Mouse (Mus musculus) limb, embryonic 15.5 days (tissue): ENCODE data around the gene Anapc11. TPM values are rescaled to one million over a fixed set of nuclear protein-coding genes. Genes with fewer than 3 reads are reported as not detected.
"Not testable (repeated sequence)": the region's sequence is repeated elsewhere in the genome, so short reads cannot be mapped to it uniquely, and the experiment has no call there.

Experiments
- ATAC-seq: fragments of 200-750 bp; cut with Nextera tagmentation; 2 replicates; pipeline ENCODE4 v1.8.0; 2017; ENCODE audit warnings: low read depth, moderate TSS enrichment; ENCODE audit not compliant: insufficient number of reproducible peaks, low FRiP score, low TSS enrichment
- H3K27ac ChIP-seq: fragments of 300-500 bp; sonication (generic); 2 replicates; pipeline ENCODE4 v1.5.1; 2015; ENCODE audit warnings: moderate library complexity, mild to moderate bottlenecking, inconsistent platforms
- H3K27me3 ChIP-seq: fragments of 300-500 bp; sonication (generic); 2 replicates; pipeline ENCODE4 v1.6.1; 2015; ENCODE audit warnings: inconsistent platforms
- H3K36me3 ChIP-seq: fragments of 300-500 bp; sonication (generic); 2 replicates; pipeline ENCODE4 v1.6.1; 2015; ENCODE audit warnings: inconsistent platforms
- H3K4me1 ChIP-seq: fragments of 300-500 bp; sonication (generic); 2 replicates; pipeline ENCODE4 v1.6.1; 2015; ENCODE audit warnings: inconsistent platforms
- H3K4me2 ChIP-seq: fragments of 300-500 bp; sonication (generic); 2 replicates; pipeline ENCODE4 v1.6.1; 2015; ENCODE audit warnings: mild to moderate bottlenecking, inconsistent platforms
- H3K4me3 ChIP-seq: fragments of 300-500 bp; sonication (generic); 2 replicates; pipeline ENCODE4 v1.5.1; 2015; ENCODE audit warnings: mild to moderate bottlenecking, inconsistent platforms
- H3K9ac ChIP-seq: fragments of 300-500 bp; sonication (generic); 2 replicates; pipeline ENCODE4 v1.6.1; 2015; ENCODE audit warnings: inconsistent platforms
- H3K9me3 ChIP-seq: fragments of 300-500 bp; sonication (generic); 2 replicates; pipeline ENCODE4 v1.6.1; 2016; ENCODE audit warnings: inconsistent platforms
- WGBS: fragments of 180-500 bp; shearing (Covaris S2); methylation state at CpG from one replicate; pipeline ENCODE4 v1.1.7; 2015; 5-methylcytosine and 5-hydroxymethylcytosine counted together
- polyA plus RNA-seq: library from polyadenylated mRNA; unstranded; fragments of >200 nt; fragmentation: Nextera tagmentation; extraction: Ambion mirVana; gene quantifications from 2 replicates; pipeline ENCODE4 v1.2.1, GENCODE M21; 2015

The Anapc11 gene
- polyA plus RNA-seq, result 212 and 215 TPM in 2 replicates

DNA sequence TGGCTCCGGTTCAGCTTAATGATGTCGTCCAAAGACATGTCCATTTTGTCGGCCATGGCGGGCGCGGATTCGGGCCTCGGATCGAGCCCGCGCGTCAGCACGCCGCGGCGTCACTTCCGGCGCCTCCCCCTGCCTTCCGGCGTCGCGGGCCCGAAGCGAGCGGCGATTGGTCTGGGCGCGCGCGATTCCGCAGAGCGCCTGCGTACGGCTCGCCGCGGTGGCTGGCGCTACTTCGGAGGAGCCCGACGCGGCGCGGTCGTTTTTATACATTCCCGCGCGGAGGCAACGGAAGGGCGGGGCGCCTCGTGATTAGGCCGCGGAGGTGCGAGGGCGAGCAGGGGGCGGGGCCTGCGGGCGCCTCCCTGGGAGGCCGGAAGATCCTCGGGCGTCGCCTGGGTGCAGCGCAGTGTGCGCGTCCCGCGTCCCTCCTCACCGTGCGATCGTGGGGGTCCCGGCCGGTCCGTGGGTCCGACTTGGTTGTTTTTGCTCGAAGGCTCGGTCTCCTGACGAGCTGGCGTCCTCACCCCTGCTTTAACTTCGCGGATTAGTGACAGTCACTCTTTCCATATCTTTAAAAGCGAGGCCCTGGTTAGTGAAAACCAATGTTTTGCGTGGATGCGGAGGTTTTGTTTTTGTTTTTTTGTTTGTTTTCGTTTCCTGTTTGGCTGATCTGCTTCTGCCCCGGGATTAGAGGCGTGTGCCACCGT, at the start of gene Anapc11, which contains the start of gene Alyref:
TSS of gene Anapc11 (plus strand) at position 139 of the 707 bp plus-strand sequence.
TSS of gene Alyref (minus strand) at position 83 of the 707 bp plus-strand sequence.
- H3K4me1 ChIP-seq, result peaks cover 27% of the 10 kb centered on the region
- no peaks in the 10 kb centered on the region for H3K9me3 ChIP-seq
- no peaks in the 10 kb centered on the region for H3K27me3 ChIP-seq
- peak; percentile 96 for ATAC-seq
- peak within 1 kb of the TSS; percentile 95 for H3K4me3 ChIP-seq
- H3K36me3 ChIP-seq, result peaks cover 56% of the 10 kb centered on the region
- peak within 1 kb of the TSS; percentile 86 for H3K4me2 ChIP-seq
- WGBS, result under 1% methylated on average over 88 of the region's 88 CpGs
- peak within 1 kb of the TSS; percentile 93 for H3K27ac ChIP-seq
- peak within 1 kb of the TSS; percentile 97 for H3K9ac ChIP-seq

- Histone ChIP-seq H3K9ac (peak overlapping the region; percentile 92), H3K4me1 (peaks cover 25% of the 10 kb centered on the region), H3K27me3 (no peaks in the 10 kb centered on the region), H3K4me3 (peak overlapping the region; percentile 89), H3K36me3 (peaks cover 25% of the 10 kb centered on the region), H3K27ac (peak overlapping the region; percentile 94), H3K4me2 (peak overlapping the region; percentile 81), H3K9me3 (no peaks in the 10 kb centered on the region)
- ATAC-seq, result no peak
- WGBS, result 18% methylated on average over 7 of the region's 7 CpGs
Measured at GRCm38 (mm10) chr11:120548786-120549167, 49.4 kb upstream of the Anapc11 start.

DNA sequence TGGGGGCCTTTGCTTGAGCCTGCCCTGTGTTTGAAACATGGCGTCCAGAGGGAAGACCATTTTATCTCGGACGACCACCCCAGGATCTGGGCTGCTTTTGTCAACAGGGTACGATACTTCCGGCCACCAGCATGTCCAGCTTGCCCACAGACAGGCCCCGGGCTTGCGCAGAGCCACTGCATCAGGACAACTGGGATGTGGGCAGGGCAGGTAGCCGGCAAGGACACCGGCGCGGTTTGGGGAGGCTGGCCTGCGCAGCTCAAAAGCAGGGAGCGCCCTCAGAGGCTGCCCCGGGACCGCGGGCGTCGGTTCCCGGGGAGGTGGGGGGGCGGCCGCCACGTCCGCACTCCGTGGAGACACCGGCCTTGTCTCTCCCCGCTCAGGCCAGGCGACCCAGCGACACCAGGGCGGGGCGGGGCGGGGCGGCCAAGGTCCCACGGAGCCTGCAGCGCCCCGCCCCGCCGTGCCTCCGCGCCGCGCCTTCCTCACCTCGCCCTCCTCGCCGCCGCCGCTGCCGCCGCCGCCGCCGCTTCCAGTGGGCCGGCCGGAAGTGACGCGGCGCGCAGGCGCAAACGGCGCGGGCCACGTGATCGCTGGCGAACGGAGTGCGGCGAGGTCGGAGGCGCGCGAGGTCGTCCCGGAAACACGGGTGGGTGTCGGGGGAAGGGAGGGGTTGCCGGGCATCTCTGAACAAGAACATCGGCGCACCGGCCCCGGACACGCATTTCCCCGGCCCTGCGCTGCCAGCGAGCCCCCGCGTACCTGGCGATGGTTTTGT, 48.9 kb upstream of the Anapc11 start, which contains the start of gene Mcrip1:
TSS of gene Mcrip1 (minus strand) at position 560 of the 778 bp plus-strand sequence.
- Histone ChIP-seq H3K36me3 (peaks cover 20% of the 10 kb centered on the region), H3K27me3 (no peaks in the 10 kb centered on the region), H3K4me2 (peak within 1 kb of the TSS; percentile 81), H3K4me1 (peaks cover 25% of the 10 kb centered on the region), H3K9ac (peak within 1 kb of the TSS; percentile 92), H3K4me3 (peak within 1 kb of the TSS; percentile 89), H3K27ac (peak within 1 kb of the TSS; percentile 94), H3K9me3 (no peaks in the 10 kb centered on the region)
- under 1% methylated on average over 83 of the region's 87 CpGs for WGBS
- ATAC-seq, result peak; percentile 82

DNA sequence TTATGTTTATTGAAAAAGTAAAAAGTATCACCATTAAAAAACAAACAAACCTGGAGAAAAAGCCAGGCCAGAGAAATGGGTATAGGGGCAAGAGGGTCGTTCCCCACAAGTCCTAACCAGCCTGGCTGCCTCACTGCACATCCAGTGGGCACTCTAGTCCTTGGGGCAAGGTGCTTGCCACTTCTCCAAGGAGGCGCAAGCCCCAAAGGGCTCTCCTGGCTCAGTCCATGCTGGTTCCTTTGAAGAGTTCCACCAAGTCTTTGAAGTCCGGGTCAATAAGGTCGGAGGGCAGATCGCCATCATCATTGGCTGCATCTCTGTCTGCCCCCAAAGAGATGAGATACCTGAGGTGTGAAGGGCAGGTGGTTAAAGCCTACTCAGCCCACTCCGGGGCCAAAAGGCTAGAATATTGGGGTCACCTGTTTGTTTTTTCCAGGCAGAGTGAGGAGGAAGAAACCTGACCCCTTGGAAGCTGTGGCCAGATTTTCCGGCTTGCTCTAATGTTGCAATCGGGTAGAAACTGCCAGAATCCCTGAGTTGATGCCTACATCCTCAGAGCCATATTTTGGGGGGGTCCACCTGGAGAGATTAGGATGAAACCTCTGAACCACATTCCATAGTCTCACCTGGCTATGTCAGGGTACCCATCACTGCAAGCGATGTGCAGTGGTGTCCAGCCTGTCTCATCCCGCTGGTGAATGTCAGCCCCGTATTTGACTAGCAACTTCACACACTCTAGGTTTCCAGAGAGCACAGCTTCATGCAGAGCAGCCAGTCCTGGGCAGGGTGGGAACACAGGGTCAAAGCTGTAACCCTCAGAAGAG, 48.0 kb upstream of the Anapc11 start:
- Histone ChIP-seq H3K9me3 (no peaks in the 10 kb centered on the region), H3K9ac (peak overlapping the region; percentile 92), H3K4me2 (peak overlapping the region; percentile 81), H3K4me3 (peak overlapping the region; percentile 89), H3K4me1 (peaks cover 25% of the 10 kb centered on the region), H3K36me3 (peaks cover 11% of the 10 kb centered on the region), H3K27me3 (no peaks in the 10 kb centered on the region), H3K27ac (peak overlapping the region; percentile 94)
- no peak for ATAC-seq
- 62% methylated on average over 11 of the region's 11 CpGs for WGBS

GRCm38 (mm10) chr11:120550810-120551440, 47.3 kb upstream of the Anapc11 start, which contains the start of gene Ppp1r27:
TSS of gene Ppp1r27 (minus strand) at chr11:120551132.
- 92% methylated on average over 28 of the region's 28 CpGs for WGBS

DNA sequence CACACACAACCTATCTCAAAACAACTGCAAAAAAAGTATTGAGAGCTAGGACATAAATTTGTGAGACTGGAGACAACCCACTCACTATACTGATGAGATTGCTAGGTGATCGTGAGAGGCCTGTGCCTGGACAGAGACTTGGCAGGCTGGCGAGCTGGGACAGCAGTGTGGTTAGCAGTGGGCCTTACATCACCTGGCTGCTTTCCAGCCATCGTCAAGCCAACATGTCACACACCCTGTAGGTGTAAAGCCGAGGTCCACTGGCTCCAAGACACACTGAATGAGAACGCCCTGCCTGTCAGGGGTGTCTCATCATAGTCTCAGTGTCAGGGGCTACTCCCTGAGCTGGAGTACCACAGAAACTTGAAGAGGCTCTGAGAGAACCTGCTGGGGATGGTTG, 45.5 kb upstream of the Anapc11 start:
- no peak overlapping the region for H3K4me2 ChIP-seq
- H3K27me3 ChIP-seq, result no peaks in the 10 kb centered on the region
- H3K9ac ChIP-seq, result no peak overlapping the region
- H3K9me3 ChIP-seq, result no peaks in the 10 kb centered on the region
- no peak for ATAC-seq
- H3K27ac ChIP-seq, result no peak overlapping the region
- H3K4me1 ChIP-seq, result peaks cover 22% of the 10 kb centered on the region
- H3K36me3 ChIP-seq, result 0 out of 2 replicates have a peak, but pooled peaks cover 2% of the 10 kb centered on the region
- no peak overlapping the region for H3K4me3 ChIP-seq
- WGBS, result 72% methylated on average over 5 of the region's 5 CpGs

More at GRCm38 (mm10) chr11:120550810-120551440, 47.3 kb upstream of the Anapc11 start, which contains the start of gene Ppp1r27:
- Histone ChIP-seq H3K4me2 (peak within 1 kb of the TSS; percentile 81), H3K4me1 (peaks cover 25% of the 10 kb centered on the region), H3K36me3 (0 out of 2 replicates have a peak, but pooled peaks cover 4% of the 10 kb centered on the region), H3K27ac (peak within 1 kb of the TSS; percentile 94), H3K4me3 (peak within 1 kb of the TSS; percentile 89), H3K9ac (peak within 1 kb of the TSS; percentile 92), H3K27me3 (no peaks in the 10 kb centered on the region), H3K9me3 (no peaks in the 10 kb centered on the region)
- ATAC-seq, result no peak

DNA sequence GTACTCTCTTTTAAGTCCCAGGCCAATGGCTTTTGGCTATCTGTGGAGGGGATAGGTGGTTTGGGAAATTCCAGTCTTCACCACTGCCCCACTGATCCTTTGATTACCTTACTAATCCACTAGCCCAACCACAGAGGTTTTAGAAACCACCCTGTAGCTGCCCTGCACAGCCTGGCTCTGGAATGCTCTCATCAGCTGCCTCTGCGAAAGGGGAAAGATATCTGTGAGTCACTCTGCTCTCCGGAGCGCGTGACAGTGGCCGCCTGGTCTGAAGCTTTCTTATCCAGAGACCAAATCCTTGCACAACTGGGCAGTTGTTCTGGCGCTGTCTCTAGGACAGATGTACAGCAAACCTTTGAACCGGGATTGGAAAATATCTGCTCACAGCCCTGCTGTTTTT, 43.4 kb upstream of the Anapc11 start:
- ATAC-seq, result no peak
- H3K27me3 ChIP-seq, result no peaks in the 10 kb centered on the region
- H3K4me3 ChIP-seq, result no peak overlapping the region
- no peak overlapping the region for H3K4me2 ChIP-seq
- no peak overlapping the region for H3K27ac ChIP-seq
- 76% methylated on average over 7 of the region's 7 CpGs for WGBS
- no peaks in the 10 kb centered on the region for H3K9me3 ChIP-seq
- H3K36me3 ChIP-seq, result peaks cover 12% of the 10 kb centered on the region
- peaks cover 10% of the 10 kb centered on the region for H3K4me1 ChIP-seq
- H3K9ac ChIP-seq, result no peak overlapping the region

GRCm38 (mm10) chr11:120555260-120555659, 43.0 kb upstream of the Anapc11 start:
- Histone ChIP-seq H3K4me3 (no peak overlapping the region), H3K27me3 (no peaks in the 10 kb centered on the region), H3K9me3 (no peaks in the 10 kb centered on the region), H3K27ac (no peak overlapping the region), H3K4me2 (no peak overlapping the region), H3K9ac (no peak overlapping the region), H3K4me1 (peaks cover 6% of the 10 kb centered on the region), H3K36me3 (peaks cover 16% of the 10 kb centered on the region)
- ATAC-seq, result no peak
- 65% methylated on average over 2 of the region's 2 CpGs for WGBS

DNA sequence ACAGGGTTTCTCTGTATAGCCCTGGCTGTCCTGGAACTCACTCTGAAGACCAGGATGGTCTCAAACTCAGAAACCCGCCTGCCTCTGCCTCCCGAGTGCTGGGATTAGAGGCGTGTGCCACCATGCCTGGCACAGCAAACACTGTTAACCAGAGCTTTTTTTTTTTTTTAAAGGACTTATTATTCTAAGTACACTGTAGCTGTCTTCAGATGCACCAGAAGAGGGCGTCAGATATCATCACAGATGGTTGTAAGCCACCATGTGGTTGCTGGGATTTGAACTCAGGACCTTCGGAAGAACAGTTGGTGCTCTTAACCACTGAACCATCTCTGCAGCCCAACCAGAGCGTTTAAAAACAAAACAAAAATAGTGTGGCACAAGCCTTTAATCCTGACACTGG, 39.4 kb upstream of the Anapc11 start:
- not testable (repeated sequence) for H3K27me3 ChIP-seq, H3K9me3 ChIP-seq, H3K9ac ChIP-seq, H3K27ac ChIP-seq, H3K4me2 ChIP-seq, H3K4me3 ChIP-seq, H3K4me1 ChIP-seq, ATAC-seq
- H3K36me3 ChIP-seq, result peaks cover 52% of the 10 kb centered on the region
- 90% methylated on average over 6 of the region's 6 CpGs for WGBS

DNA sequence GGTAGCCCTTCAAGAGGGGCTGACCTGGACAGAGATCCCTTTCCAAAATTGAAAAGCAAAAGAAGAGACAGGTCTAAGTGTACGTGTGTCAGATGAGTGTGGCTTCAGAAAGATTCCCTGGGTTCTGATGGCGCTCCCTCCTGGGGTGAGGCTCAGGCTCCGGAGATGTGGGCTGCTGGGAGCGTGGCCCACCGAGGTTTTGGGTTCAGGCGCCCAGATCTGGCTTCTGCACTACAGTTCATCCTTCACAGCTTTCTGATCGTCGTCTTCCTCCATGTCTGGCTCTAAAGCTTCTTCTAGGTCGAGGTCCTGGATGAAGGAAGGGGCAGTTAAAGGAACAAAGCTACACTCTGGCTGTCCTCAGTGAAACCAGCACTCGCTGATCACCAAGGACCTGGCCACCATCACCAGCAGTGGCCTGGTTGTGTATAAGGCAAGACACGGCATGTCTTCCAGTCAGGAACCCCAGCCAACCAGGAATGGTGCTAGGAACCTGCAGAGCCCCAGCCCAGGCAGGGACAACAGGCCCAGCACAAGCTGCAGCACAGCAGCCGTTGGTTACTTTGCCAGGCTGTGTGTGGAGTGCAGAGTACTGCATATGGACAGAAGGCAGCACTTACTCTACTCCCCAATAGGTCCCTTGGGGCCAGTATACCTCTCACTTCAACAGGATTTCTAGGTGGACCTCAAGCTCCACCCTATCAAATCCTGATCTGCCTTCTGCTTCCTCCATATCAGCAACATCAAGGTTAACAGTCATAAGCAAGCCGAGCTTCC, 37.1 kb upstream of the Anapc11 start:
- Histone ChIP-seq H3K27me3 (no peaks in the 10 kb centered on the region), H3K27ac (no peak overlapping the region), H3K4me2 (no peak overlapping the region), H3K4me3 (no peak overlapping the region), H3K9ac (no peak overlapping the region), H3K4me1 (no peaks in the 10 kb centered on the region), H3K36me3 (peaks cover 75% of the 10 kb centered on the region), H3K9me3 (no peaks in the 10 kb centered on the region)
- 91% methylated on average over 13 of the region's 13 CpGs for WGBS
- ATAC-seq, result no peak
